Mouse (Mus musculus) gastrocnemius, adult 2 months (tissue): ENCODE measurements around the gene Cdh15. TPM values are rescaled to one million over a fixed set of nuclear protein-coding genes. Genes with fewer than 3 reads are reported as not detected.
A peak's percentile ranks its signal among the peaks of the same experiment; 100 is the strongest.

Source experiments
- DNase-seq: peaks from one replicate; pipeline ENCODE4 v3.0.0; 2022
- H3K27ac ChIP-seq: fragments of 200-600 bp; 2 replicates; pipeline ENCODE4 v1.8.1; 2022; ENCODE audit warnings: mild to moderate bottlenecking
- H3K4me3 ChIP-seq: fragments of 200-600 bp; 2 replicates; pipeline ENCODE4 v1.8.1; 2022; ENCODE audit warnings: mild to moderate bottlenecking, moderate library complexity
- CTCF ChIP-seq: fragments of 200-600 bp; IDR thresholded peaks from 2 replicates; pipeline ENCODE4 v1.8.1; 2022; ENCODE audit warnings: antibody characterized with exemption, mild to moderate bottlenecking, moderate library complexity
- intact Hi-C: fragments of 180-260 bp; cut with DNase I; formaldehyde crosslinking; loops from one replicate; pipeline ENCODE4 v1.15.1; 2025
- total RNA-seq, 2 experiments: library from RNA; stranded (reverse); gene quantifications; 2 replicates each; pipeline ENCODE4 v1.2.3; 2021

Cdh15 gene
- total RNA-seq, 2 experiments from 2014 or later: 19.0 to 22.8 TPM

- DNase-seq: no peak
- intact Hi-C loops: loop anchor here (5.0 kb wide), 1 partner anchor 50 kb away; no protein-coding TSS in a partner anchor
- no peak for TF ChIP-seq CTCF
- peak overlapping the region; percentile 73 for H3K27ac ChIP-seq
- no peak overlapping the region for H3K4me3 ChIP-seq
These were observed 54.2 kb downstream of the Cdh15 start for GRCm38 (mm10) chr8:122901892-122902515.

- no peak for DNase-seq
- Histone ChIP-seq H3K27ac (peak overlapping the region; percentile 73), H3K4me3 (no peak overlapping the region)
- TF ChIP-seq CTCF: no peak
- intact Hi-C loops: loop anchor here (5.0 kb wide), 1 partner anchor 50 kb away; no protein-coding TSS in a partner anchor
These were observed 54.8 kb downstream of the Cdh15 start for GRCm38 (mm10) chr8:122902581-122902980.

- no peak for DNase-seq
- peak overlapping the region; percentile 73 for H3K27ac ChIP-seq
- no peak for TF ChIP-seq CTCF
- no peak overlapping the region for H3K4me3 ChIP-seq
- intact Hi-C loops: loop anchor here (5.0 kb wide), 1 partner anchor 51 kb away; no protein-coding TSS in a partner anchor
These were observed 55.2 kb downstream of the Cdh15 start for GRCm38 (mm10) chr8:122903002-122903401.

DNA sequence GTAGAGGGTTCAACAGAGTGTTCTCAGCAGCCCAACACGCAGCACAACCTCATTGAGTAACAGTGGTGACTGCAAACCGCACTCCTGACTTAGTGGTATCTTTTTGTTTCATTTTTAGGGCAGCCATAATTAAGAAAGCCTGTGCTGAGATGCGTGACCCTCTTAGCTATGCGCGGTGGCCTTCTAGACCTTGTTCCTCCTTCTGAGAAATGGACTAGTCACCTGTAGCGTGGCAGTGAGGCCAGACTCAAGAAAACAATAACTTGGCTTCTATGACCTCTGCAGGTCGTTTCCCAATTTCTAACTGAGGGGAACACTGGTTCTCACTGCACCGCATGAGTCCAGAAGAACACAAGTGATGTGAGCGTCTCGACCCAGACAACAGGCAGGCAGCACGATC is 56.7 kb downstream of the Cdh15 start:
- TF ChIP-seq CTCF: no peak
- peak overlapping the region; percentile 90 for H3K27ac ChIP-seq
- H3K4me3 ChIP-seq: no peak overlapping the region
- intact Hi-C loops: loop anchor here (5.0 kb wide), 1 partner anchor 52 kb away; no protein-coding TSS in a partner anchor
- DNase-seq: no peak

DNA sequence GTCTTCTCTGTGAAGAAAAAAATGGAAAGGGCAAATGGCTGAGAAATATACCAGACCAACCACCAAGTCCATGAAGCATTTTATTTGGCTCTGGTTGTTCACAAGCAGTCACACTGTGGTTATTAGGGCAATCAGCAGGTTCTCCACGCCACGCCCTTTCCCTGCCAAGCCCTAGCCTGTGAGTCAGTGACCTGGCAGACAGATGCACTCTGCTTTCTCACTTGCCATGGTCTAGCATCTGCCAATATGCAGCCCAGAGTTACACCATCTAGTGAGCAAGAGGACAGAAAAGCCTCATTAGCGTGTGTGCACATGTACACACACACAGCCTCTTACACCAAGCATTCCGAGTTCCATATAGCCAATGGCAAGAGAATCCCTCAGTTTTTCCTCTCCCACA is 57.6 kb downstream of the Cdh15 start:
- peak; percentile 83 for DNase-seq
- intact Hi-C loops: loop anchor here (5.0 kb wide), 1 partner anchor 192 kb away; no protein-coding TSS in a partner anchor
- no peak for TF ChIP-seq CTCF
- Histone ChIP-seq H3K4me3 (no peak overlapping the region; the same call in 1 of the 2 replicates), H3K27ac (peak overlapping the region; percentile 90)

- Histone ChIP-seq H3K4me3 (peak overlapping the region; percentile 58), H3K27ac (peak overlapping the region; percentile 90)
- TF ChIP-seq CTCF: peak; percentile 93; the same call in 1 of the 2 replicates
- intact Hi-C loops: loop anchor here (1.0 to 5.0 kb wide), 3 partner anchors 136 to 191 kb away; partner anchors contain the start of gene Ankrd11
- DNase-seq: peak; percentile 91
These were observed 58.8 kb downstream of the Cdh15 start for GRCm38 (mm10) chr8:122906463-122907021.

DNA sequence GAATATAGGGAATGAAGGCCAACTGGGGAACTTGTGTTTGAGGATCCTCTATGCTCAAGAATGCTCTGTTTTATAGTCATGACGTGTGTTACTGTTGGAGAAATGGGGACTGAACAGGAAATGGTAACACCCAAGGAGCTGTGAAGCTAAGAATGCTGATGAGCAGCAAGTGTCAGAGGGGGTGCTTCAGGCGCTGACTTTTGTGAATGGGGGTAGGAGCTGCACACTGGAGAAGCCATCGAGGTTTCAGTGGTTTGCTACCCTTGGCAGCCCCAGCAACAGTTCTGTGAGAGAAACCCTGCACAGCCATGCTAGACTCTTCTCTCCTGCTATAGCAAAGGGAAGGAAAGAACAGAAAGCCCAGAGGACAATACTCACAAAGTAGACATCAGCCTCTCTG is 64.4 kb downstream of the Cdh15 start:
- Histone ChIP-seq H3K27ac (no peak overlapping the region), H3K4me3 (no peak overlapping the region)
- TF ChIP-seq CTCF: no peak
- DNase-seq: no peak
- intact Hi-C loops: no loop called here

DNA sequence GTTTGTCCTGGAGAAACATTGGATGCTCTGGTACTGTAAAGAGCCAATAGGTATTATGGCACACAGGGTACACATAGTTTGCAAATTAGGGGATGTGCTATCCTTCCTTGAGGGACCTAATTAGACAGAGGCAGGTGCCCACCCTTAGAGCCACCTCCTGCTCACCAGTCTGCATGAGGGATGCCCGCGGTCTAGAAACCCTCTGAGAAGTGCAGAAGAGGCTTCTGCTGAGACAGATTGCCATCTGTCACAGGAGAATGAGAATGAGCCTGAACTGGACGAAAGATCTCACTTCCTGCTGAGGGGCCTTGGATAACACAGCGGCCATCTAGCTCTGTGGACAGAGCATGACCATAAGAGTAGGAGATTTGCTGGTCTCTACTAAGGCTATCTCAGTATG is 65.1 kb downstream of the Cdh15 start:
- H3K4me3 ChIP-seq: no peak overlapping the region
- no peak for TF ChIP-seq CTCF
- DNase-seq: no peak
- no peak overlapping the region for H3K27ac ChIP-seq
- intact Hi-C loops: no loop called here

- Histone ChIP-seq H3K27ac (peak overlapping the region; percentile 85), H3K4me3 (no peak overlapping the region)
- no peak for TF ChIP-seq CTCF
- no peak for DNase-seq
- intact Hi-C loops: no loop called here
These were observed 69.0 kb downstream of the Cdh15 start for GRCm38 (mm10) chr8:122916766-122917165.

Other genes with a start within 250 kb of the Cdh15 start
- gene Galns, start 236.5 kb upstream of the Cdh15 start, total RNA-seq: 1 to 10 TPM; 1.0 to 1.1 TPM
- 10 to 100 TPM; 39.3 to 45.5 TPM for gene Trappc2l, start 236.3 kb upstream of the Cdh15 start, total RNA-seq
- gene Pabpn1l, start 225.2 kb upstream of the Cdh15 start, total RNA-seq: not detected
- 10 to 100 TPM; 18.8 to 23.4 TPM for gene Cbfa2t3, start 148.9 kb upstream of the Cdh15 start, total RNA-seq
- 10 to 100 TPM; 11.1 to 16.4 TPM for gene Acsf3, start 72.5 kb upstream of the Cdh15 start, total RNA-seq
- gene Ankrd11, start 194.3 kb downstream of the Cdh15 start, total RNA-seq: 10 to 100 TPM; 60.3 to 62.1 TPM
- 10 to 100 TPM; 67.4 to 74.9 TPM for gene Spg7, start 215.0 kb downstream of the Cdh15 start, total RNA-seq